Mouse (Mus musculus): ENCODE results near the gene Grb14. TPM values are rescaled to one million over a fixed set of nuclear protein-coding genes. Genes with fewer than 3 reads are reported as not detected.

Gene Grb14
- polyA plus RNA-seq, 1 experiment from 2014 or later = 8.5 TPM

- H3K9ac ChIP-seq (ENCODE audit: low read depth, low read length) = no peak overlapping the region
- no peaks in the 10 kb centered on the region for H3K9me3 ChIP-seq (ENCODE audit: control insufficient read depth)
- no peaks in the 10 kb centered on the region for H3K4me1 ChIP-seq (replicated peaks; ENCODE audit: control insufficient read depth, insufficient read depth, low read length)
- H3K27me3 ChIP-seq (replicated peaks; ENCODE audit: control insufficient read depth, insufficient read depth, low read length) = no peaks in the 10 kb centered on the region
- 52% methylated on average over 3 of the region's 3 CpGs for WGBS
- no peak for ATAC-seq
- no peak overlapping the region for H3K4me2 ChIP-seq (replicated peaks; ENCODE audit: low read depth)
- no peak overlapping the region for H3K27ac ChIP-seq (ENCODE audit: low read depth, low read length)
- no peak for TF ChIP-seq CTCF (IDR thresholded peaks at IDR 0.05; ENCODE audit: low read depth)
- no peaks in the 10 kb centered on the region for H3K36me3 ChIP-seq (ENCODE audit: control insufficient read depth, insufficient read depth)
- H3K4me3 ChIP-seq (ENCODE audit: low read depth, low read length) = no peak overlapping the region
Measured at GRCm38 (mm10) chr2:64961381-64961780, 63.4 kb downstream of the Grb14 start.

- H3K4me1 ChIP-seq (replicated peaks; ENCODE audit: control insufficient read depth, insufficient read depth, low read length) = no peaks in the 10 kb centered on the region
- H3K36me3 ChIP-seq (ENCODE audit: control insufficient read depth, insufficient read depth) = no peaks in the 10 kb centered on the region
- no peak overlapping the region for H3K4me2 ChIP-seq (replicated peaks; ENCODE audit: low read depth)
- no peak overlapping the region for H3K9ac ChIP-seq (ENCODE audit: low read depth, low read length)
- TF ChIP-seq CTCF (IDR thresholded peaks at IDR 0.05; ENCODE audit: low read depth) = no peak
- H3K27me3 ChIP-seq (replicated peaks; ENCODE audit: control insufficient read depth, insufficient read depth, low read length) = no peaks in the 10 kb centered on the region
- WGBS = 55% methylated on average over 4 of the region's 4 CpGs
- H3K27ac ChIP-seq (ENCODE audit: low read depth, low read length) = no peak overlapping the region
- ATAC-seq = no peak
- no peak overlapping the region for H3K4me3 ChIP-seq (ENCODE audit: low read depth, low read length)
- no peaks in the 10 kb centered on the region for H3K9me3 ChIP-seq (ENCODE audit: control insufficient read depth)
Measured at GRCm38 (mm10) chr2:64959657-64960056, 65.1 kb downstream of the Grb14 start.

GRCm38 (mm10) chr2:64955441-64955840 lies 69.3 kb downstream of the Grb14 start:
- Histone ChIP-seq H3K27ac (ENCODE audit: low read depth, low read length) (no peak overlapping the region), H3K4me3 (ENCODE audit: low read depth, low read length) (no peak overlapping the region), H3K27me3 (replicated peaks; ENCODE audit: control insufficient read depth, insufficient read depth, low read length) (no peaks in the 10 kb centered on the region), H3K36me3 (ENCODE audit: control insufficient read depth, insufficient read depth) (no peaks in the 10 kb centered on the region), H3K4me2 (replicated peaks; ENCODE audit: low read depth) (no peak overlapping the region), H3K9me3 (ENCODE audit: control insufficient read depth) (no peaks in the 10 kb centered on the region), H3K9ac (ENCODE audit: low read depth, low read length) (no peak overlapping the region), H3K4me1 (replicated peaks; ENCODE audit: control insufficient read depth, insufficient read depth, low read length) (no peaks in the 10 kb centered on the region)
- WGBS = 59% methylated on average over 1 of the region's 1 CpGs
- no peak for ATAC-seq
- no peak for TF ChIP-seq CTCF (IDR thresholded peaks at IDR 0.05; ENCODE audit: low read depth)

DNA sequence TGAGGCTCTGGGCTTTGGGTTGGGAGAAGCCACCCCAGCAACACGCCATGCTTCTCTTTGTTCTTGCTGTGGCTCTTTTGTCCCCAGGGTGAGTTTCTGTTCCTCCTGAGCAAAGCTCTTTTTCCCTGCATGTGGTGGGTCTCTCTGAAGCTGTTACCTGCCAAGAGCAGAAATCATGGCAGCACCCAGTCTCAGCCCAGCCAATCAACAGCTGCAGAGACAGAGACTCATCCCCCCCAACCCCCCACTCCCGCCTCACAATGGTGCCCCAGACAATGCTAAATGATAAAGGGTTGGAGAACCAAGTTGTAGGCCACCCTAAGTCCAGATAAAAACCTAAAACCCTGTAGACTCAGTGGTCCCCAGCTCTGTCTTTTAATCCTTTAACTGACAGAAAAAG lies 75.6 kb downstream of the Grb14 start:
- H3K9ac ChIP-seq (ENCODE audit: low read depth, low read length) = no peak overlapping the region
- no peak overlapping the region for H3K27ac ChIP-seq (ENCODE audit: low read depth, low read length)
- 63% methylated on average over 2 of the region's 2 CpGs for WGBS
- no peak for ATAC-seq
- TF ChIP-seq CTCF (IDR thresholded peaks at IDR 0.05; ENCODE audit: low read depth) = no peak
- no peaks in the 10 kb centered on the region for H3K27me3 ChIP-seq (replicated peaks; ENCODE audit: control insufficient read depth, insufficient read depth, low read length)
- no peaks in the 10 kb centered on the region for H3K9me3 ChIP-seq (ENCODE audit: control insufficient read depth)
- H3K4me3 ChIP-seq (ENCODE audit: low read depth, low read length) = no peak overlapping the region
- H3K36me3 ChIP-seq (ENCODE audit: control insufficient read depth, insufficient read depth) = no peaks in the 10 kb centered on the region
- no peaks in the 10 kb centered on the region for H3K4me1 ChIP-seq (replicated peaks; ENCODE audit: control insufficient read depth, insufficient read depth, low read length)
- no peak overlapping the region for H3K4me2 ChIP-seq (replicated peaks; ENCODE audit: low read depth)

DNA sequence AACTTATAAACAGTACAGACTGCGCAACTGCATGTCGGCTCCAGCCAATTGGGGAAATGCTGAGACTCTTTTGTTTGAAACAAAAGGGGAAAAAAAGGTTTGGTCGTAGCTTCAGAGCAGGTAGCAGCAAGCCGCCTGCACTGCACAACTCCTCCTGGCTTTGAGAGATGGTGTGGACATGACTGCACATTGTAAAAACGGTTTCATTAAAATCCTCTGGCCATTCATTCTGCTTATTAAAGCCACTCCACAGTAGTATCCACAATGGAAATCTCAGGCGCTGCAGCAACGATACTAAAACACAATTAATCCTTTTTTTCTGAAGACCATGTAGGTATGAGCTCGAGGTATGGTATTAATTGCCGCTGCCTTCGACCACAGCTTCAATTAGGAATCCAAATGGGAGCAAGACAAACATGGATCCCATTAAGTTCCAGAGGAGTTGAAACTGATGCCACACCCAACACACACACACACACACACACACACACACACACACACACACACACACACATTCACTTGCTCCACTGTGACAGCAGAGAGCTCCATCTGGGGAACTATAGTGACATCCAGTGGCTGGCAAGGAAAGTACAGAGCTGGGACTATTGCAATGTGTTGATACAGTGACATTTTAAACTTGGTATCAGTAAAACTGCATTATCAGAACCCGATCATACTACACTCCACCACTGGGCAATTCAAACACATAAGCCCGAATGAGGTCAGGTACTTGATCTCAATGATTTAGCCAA lies 76.2 kb downstream of the Grb14 start:
- ATAC-seq = no peak; the same call in 1 of the 2 replicates

DNA sequence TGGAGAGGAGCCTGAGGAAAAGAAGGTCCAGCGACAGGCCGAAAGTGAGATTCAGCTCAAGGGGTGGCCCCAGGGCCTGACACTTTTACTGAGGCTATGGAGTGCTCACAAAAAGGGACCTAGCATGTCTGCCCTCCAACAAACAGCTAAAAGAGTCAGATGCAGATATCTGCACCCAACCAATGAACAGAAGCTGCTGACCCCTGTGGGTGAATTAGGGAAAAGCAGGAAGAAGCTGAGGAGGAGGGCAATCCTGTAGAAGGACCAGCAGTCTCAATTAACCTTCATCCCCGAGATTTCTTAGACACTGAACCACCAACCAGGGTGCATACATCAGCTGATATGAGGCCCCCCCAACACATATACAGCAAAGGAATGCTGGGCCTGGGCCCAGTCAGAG lies 77.3 kb downstream of the Grb14 start:
- H3K27ac ChIP-seq (ENCODE audit: low read depth, low read length) = no peak overlapping the region
- no peaks in the 10 kb centered on the region for H3K36me3 ChIP-seq (ENCODE audit: control insufficient read depth, insufficient read depth)
- no peak overlapping the region for H3K9ac ChIP-seq (ENCODE audit: low read depth, low read length)
- H3K4me3 ChIP-seq (ENCODE audit: low read depth, low read length) = no peak overlapping the region
- 69% methylated on average over 3 of the region's 3 CpGs for WGBS
- no peak for ATAC-seq
- no peaks in the 10 kb centered on the region for H3K4me1 ChIP-seq (replicated peaks; ENCODE audit: control insufficient read depth, insufficient read depth, low read length)
- no peaks in the 10 kb centered on the region for H3K27me3 ChIP-seq (replicated peaks; ENCODE audit: control insufficient read depth, insufficient read depth, low read length)
- no peaks in the 10 kb centered on the region for H3K9me3 ChIP-seq (ENCODE audit: control insufficient read depth)
- TF ChIP-seq CTCF (IDR thresholded peaks at IDR 0.05; ENCODE audit: low read depth) = peak; percentile 44
- no peak overlapping the region for H3K4me2 ChIP-seq (replicated peaks; ENCODE audit: low read depth)

More for the DNA sequence above, 76.2 kb downstream of the Grb14 start:
- no peaks in the 10 kb centered on the region for H3K27me3 ChIP-seq (replicated peaks; ENCODE audit: control insufficient read depth, insufficient read depth, low read length)
- no peak overlapping the region for H3K4me2 ChIP-seq (replicated peaks; ENCODE audit: low read depth)
- H3K9ac ChIP-seq (ENCODE audit: low read depth, low read length) = no peak overlapping the region
- H3K4me3 ChIP-seq (ENCODE audit: low read depth, low read length) = no peak overlapping the region
- H3K9me3 ChIP-seq (ENCODE audit: control insufficient read depth) = no peaks in the 10 kb centered on the region
- H3K36me3 ChIP-seq (ENCODE audit: control insufficient read depth, insufficient read depth) = no peaks in the 10 kb centered on the region
- no peak overlapping the region for H3K27ac ChIP-seq (ENCODE audit: low read depth, low read length)
- 78% methylated on average over 12 of the region's 12 CpGs for WGBS
- H3K4me1 ChIP-seq (replicated peaks; ENCODE audit: control insufficient read depth, insufficient read depth, low read length) = no peaks in the 10 kb centered on the region
- TF ChIP-seq CTCF (IDR thresholded peaks at IDR 0.05; ENCODE audit: low read depth) = peak; percentile 80

All from intestine, postnatal 0 days (tissue).